ENCODE assay signal across 27 mouse cellular contexts in the genomic region with DNA sequence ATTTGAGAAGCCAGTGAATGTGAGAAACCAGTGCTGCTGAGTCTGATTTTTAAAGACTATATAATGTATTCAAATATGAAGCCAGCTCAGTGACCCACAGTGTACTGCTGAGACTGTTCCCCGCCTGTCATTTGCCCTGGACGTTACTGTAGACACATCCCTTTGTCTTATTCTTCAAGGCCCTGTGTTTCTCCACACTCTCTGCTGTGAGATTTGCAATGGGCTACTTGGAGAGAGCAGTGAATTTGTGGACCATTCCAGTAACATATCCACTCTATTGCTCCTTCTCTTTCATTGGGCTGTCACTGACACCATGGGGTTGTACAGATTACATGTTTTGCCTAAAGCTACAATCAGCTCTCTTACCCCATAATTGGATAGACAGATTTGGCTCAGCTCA. TPM values are rescaled to one million over a fixed set of nuclear protein-coding genes. Genes with fewer than 3 reads are reported as not detected.
DNase-seq lines count a peak whose midpoint lies in the region; ATAC-seq and TF ChIP-seq lines count a peak whose summit lies in the region.
"Had no signal": no experiment of that assay in that cellular context is flagged by ENCODE, and none has a peak within 500 bp of the region (broad histone marks: within the 10 kb centered on the region; RNA-seq: fewer than 3 reads in every experiment).

No protein-coding gene starts in this region.

- WGBS in forebrain, embryonic 15.5 days, result 56% methylated on average over 2 of the region's 2 CpGs
- 52% methylated on average over 2 of the region's 2 CpGs for WGBS in forebrain, postnatal 0 days
- WGBS in hindbrain, embryonic 16.5 days, result 40% methylated on average over 2 of the region's 2 CpGs
- 49% methylated on average over 2 of the region's 2 CpGs for WGBS in hindbrain, embryonic 13.5 days
- WGBS in midbrain, embryonic 14.5 days, result 50% methylated on average over 2 of the region's 2 CpGs
- 74% methylated on average over 2 of the region's 2 CpGs for WGBS in midbrain, embryonic 10.5 days
- 33% methylated on average over 2 of the region's 2 CpGs for WGBS in midbrain, embryonic 16.5 days

- 0 out of 2 replicates have a peak, but pooled peaks have one; percentile 29 for ATAC-seq in forebrain, embryonic 15.5 days (replicated peaks)
- ATAC-seq in forebrain, postnatal 0 days, result no peak
- ATAC-seq in hindbrain, embryonic 16.5 days, result peak; percentile 64
- ATAC-seq in hindbrain, embryonic 13.5 days (ENCODE audit: low FRiP score), result no peak
- no peak for ATAC-seq in midbrain, embryonic 14.5 days (ENCODE audit: low FRiP score, low TSS enrichment)
- peak; percentile 62; the same call in 1 of the 2 replicates for ATAC-seq in midbrain, embryonic 16.5 days
- ATAC-seq: activated CD4-positive, CD25-positive, alpha-beta regulatory T cell, adult 4 months; forebrain, embryonic 14.5 days; inflammation-experienced regulatory T-cells, adult 6 months; intestine, embryonic 16.5 days had no signal

- no peak for DNase-seq in forebrain, postnatal 0 days
- DNase-seq in midbrain, embryonic 14.5 days, result peak; percentile 26
- no peak for DNase-seq in midbrain, embryonic 10.5 days (ENCODE audit: low spot score)
- DNase-seq in adrenal gland, postnatal 25 days, result no peak
- DNase-seq: adrenal gland, adult 8-10 months; adrenal gland, postnatal 36 days; cerebellum, adult 11 months; cerebellum, adult 9-11 months; cerebellum, postnatal 25 days; gastrocnemius, adult 2 months; gastrocnemius, postnatal 14 days; heart, adult 18-20 months; heart, postnatal 14 days; heart, postnatal 4 days had no signal

- no peaks in the 10 kb centered on the region for H3K4me1 ChIP-seq in forebrain, embryonic 15.5 days
- no peaks in the 10 kb centered on the region for H3K4me1 ChIP-seq in forebrain, postnatal 0 days (ENCODE audit: insufficient read depth)
- no peaks in the 10 kb centered on the region for H3K4me1 ChIP-seq in hindbrain, embryonic 16.5 days (ENCODE audit: control insufficient read depth, insufficient read depth, low read depth, low read length)
- no peaks in the 10 kb centered on the region for H3K4me1 ChIP-seq in hindbrain, embryonic 13.5 days (replicated peaks)
- H3K4me1 ChIP-seq in midbrain, embryonic 14.5 days (ENCODE audit: control insufficient read depth, insufficient read depth, low read length), result no peaks in the 10 kb centered on the region
- no peaks in the 10 kb centered on the region for H3K4me1 ChIP-seq in midbrain, embryonic 10.5 days
- H3K4me1 ChIP-seq in midbrain, embryonic 16.5 days (ENCODE audit: control insufficient read depth, insufficient read depth, low read length), result no peaks in the 10 kb centered on the region
- H3K4me1 ChIP-seq: embryonic facial prominence, embryonic 12.5 days; embryonic facial prominence, embryonic 15.5 days; heart, embryonic 10.5 days; heart, embryonic 13.5 days; hindbrain, embryonic 15.5 days had no signal

- H3K4me3 ChIP-seq in forebrain, embryonic 15.5 days, result no peak overlapping the region
- H3K4me3 ChIP-seq in forebrain, postnatal 0 days (ENCODE audit: low read depth, low read length), result no peak overlapping the region
- no peak overlapping the region for H3K4me3 ChIP-seq in hindbrain, embryonic 16.5 days (ENCODE audit: low read length)
- no peak overlapping the region for H3K4me3 ChIP-seq in hindbrain, embryonic 13.5 days
- H3K4me3 ChIP-seq in midbrain, embryonic 14.5 days (replicated peaks; ENCODE audit: low read depth, low read length), result no peak overlapping the region
- H3K4me3 ChIP-seq in midbrain, embryonic 10.5 days, result no peak overlapping the region
- H3K4me3 ChIP-seq in midbrain, embryonic 16.5 days (ENCODE audit: low read depth, low read length), result no peak overlapping the region
- H3K4me3 ChIP-seq: embryonic facial prominence, embryonic 12.5 days; embryonic facial prominence, embryonic 15.5 days; gastrocnemius, adult 2 months; heart, embryonic 10.5 days; heart, embryonic 13.5 days; hindbrain, embryonic 15.5 days had no signal

- H3K9ac ChIP-seq in forebrain, embryonic 15.5 days (replicated peaks), result no peak overlapping the region
- H3K9ac ChIP-seq in forebrain, postnatal 0 days, result no peak overlapping the region
- no peak overlapping the region for H3K9ac ChIP-seq in hindbrain, embryonic 16.5 days (ENCODE audit: low read depth, low read length)
- no peak overlapping the region for H3K9ac ChIP-seq in hindbrain, embryonic 13.5 days
- no peak overlapping the region for H3K9ac ChIP-seq in midbrain, embryonic 14.5 days (replicated peaks; ENCODE audit: low read length)
- H3K9ac ChIP-seq in midbrain, embryonic 16.5 days (ENCODE audit: low read depth, low read length), result no peak overlapping the region
- H3K9ac ChIP-seq: embryonic facial prominence, embryonic 12.5 days; embryonic facial prominence, embryonic 15.5 days; heart, embryonic 13.5 days; hindbrain, embryonic 15.5 days had no signal

- no peaks in the 10 kb centered on the region for H3K36me3 ChIP-seq in forebrain, embryonic 15.5 days
- no peaks in the 10 kb centered on the region for H3K36me3 ChIP-seq in forebrain, postnatal 0 days (ENCODE audit: insufficient read depth)
- H3K36me3 ChIP-seq in hindbrain, embryonic 16.5 days (ENCODE audit: control insufficient read depth, insufficient read depth, low read length), result no peaks in the 10 kb centered on the region
- H3K36me3 ChIP-seq in hindbrain, embryonic 13.5 days, result no peaks in the 10 kb centered on the region
- H3K36me3 ChIP-seq in midbrain, embryonic 14.5 days (ENCODE audit: control insufficient read depth, insufficient read depth, low read length), result no peaks in the 10 kb centered on the region
- no peaks in the 10 kb centered on the region for H3K36me3 ChIP-seq in midbrain, embryonic 10.5 days
- H3K36me3 ChIP-seq in midbrain, embryonic 16.5 days (ENCODE audit: control insufficient read depth, insufficient read depth, low read length), result no peaks in the 10 kb centered on the region
- H3K36me3 ChIP-seq: embryonic facial prominence, embryonic 12.5 days; embryonic facial prominence, embryonic 15.5 days; heart, embryonic 10.5 days; heart, embryonic 13.5 days; hindbrain, embryonic 15.5 days had no signal

- TF ChIP-seq CTCF in forebrain, postnatal 0 days (IDR thresholded peaks at IDR 0.05; ENCODE audit: low read depth), result no peak

- H3K4me2 ChIP-seq in forebrain, embryonic 15.5 days (replicated peaks), result no peak overlapping the region
- H3K4me2 ChIP-seq in forebrain, postnatal 0 days (ENCODE audit: low read depth), result no peak overlapping the region
- no peak overlapping the region for H3K4me2 ChIP-seq in hindbrain, embryonic 16.5 days (ENCODE audit: low read length)
- no peak overlapping the region for H3K4me2 ChIP-seq in hindbrain, embryonic 13.5 days
- no peak overlapping the region for H3K4me2 ChIP-seq in midbrain, embryonic 14.5 days (ENCODE audit: low read length)
- H3K4me2 ChIP-seq in midbrain, embryonic 16.5 days (ENCODE audit: low read length), result no peak overlapping the region
- H3K4me2 ChIP-seq: embryonic facial prominence, embryonic 12.5 days; embryonic facial prominence, embryonic 15.5 days; heart, embryonic 13.5 days; hindbrain, embryonic 15.5 days had no signal

- no peak overlapping the region for H3K27ac ChIP-seq in forebrain, embryonic 15.5 days (replicated peaks)
- H3K27ac ChIP-seq in forebrain, postnatal 0 days (ENCODE audit: low read depth, low read length), result no peak overlapping the region
- H3K27ac ChIP-seq in hindbrain, embryonic 16.5 days (ENCODE audit: low read depth, low read length), result no peak overlapping the region
- no peak overlapping the region for H3K27ac ChIP-seq in hindbrain, embryonic 13.5 days
- H3K27ac ChIP-seq in midbrain, embryonic 14.5 days (replicated peaks; ENCODE audit: low read depth, low read length), result no peak overlapping the region
- no peak overlapping the region for H3K27ac ChIP-seq in midbrain, embryonic 10.5 days (replicated peaks)
- H3K27ac ChIP-seq in midbrain, embryonic 16.5 days (ENCODE audit: low read length), result no peak overlapping the region
- H3K27ac ChIP-seq: embryonic facial prominence, embryonic 12.5 days; embryonic facial prominence, embryonic 15.5 days; gastrocnemius, adult 2 months; heart, embryonic 10.5 days; heart, embryonic 13.5 days; hindbrain, embryonic 15.5 days had no signal

- H3K27me3 ChIP-seq in forebrain, embryonic 15.5 days, result no peaks in the 10 kb centered on the region
- H3K27me3 ChIP-seq in forebrain, postnatal 0 days (ENCODE audit: insufficient read depth, low read length), result no peaks in the 10 kb centered on the region
- no peaks in the 10 kb centered on the region for H3K27me3 ChIP-seq in hindbrain, embryonic 16.5 days (replicated peaks; ENCODE audit: control insufficient read depth, insufficient read depth, low read length)
- H3K27me3 ChIP-seq in hindbrain, embryonic 13.5 days, result no peaks in the 10 kb centered on the region
- H3K27me3 ChIP-seq in midbrain, embryonic 14.5 days (ENCODE audit: control insufficient read depth, insufficient read depth, low read length), result no peaks in the 10 kb centered on the region
- H3K27me3 ChIP-seq in midbrain, embryonic 10.5 days (ENCODE audit: low read depth, poor library complexity, severe bottlenecking), result no peaks in the 10 kb centered on the region
- no peaks in the 10 kb centered on the region for H3K27me3 ChIP-seq in midbrain, embryonic 16.5 days (ENCODE audit: control insufficient read depth, insufficient read depth, low read depth, low read length)
- H3K27me3 ChIP-seq: embryonic facial prominence, embryonic 12.5 days; embryonic facial prominence, embryonic 15.5 days; heart, embryonic 13.5 days; hindbrain, embryonic 15.5 days had no signal

- H3K9me3 ChIP-seq in forebrain, embryonic 15.5 days, result no peaks in the 10 kb centered on the region
- H3K9me3 ChIP-seq in forebrain, postnatal 0 days (ENCODE audit: low read length), result no peaks in the 10 kb centered on the region
- no peaks in the 10 kb centered on the region for H3K9me3 ChIP-seq in hindbrain, embryonic 16.5 days (ENCODE audit: control insufficient read depth, low read length)
- no peaks in the 10 kb centered on the region for H3K9me3 ChIP-seq in hindbrain, embryonic 13.5 days
- no peaks in the 10 kb centered on the region for H3K9me3 ChIP-seq in midbrain, embryonic 14.5 days (ENCODE audit: control insufficient read depth, low read length)
- no peaks in the 10 kb centered on the region for H3K9me3 ChIP-seq in midbrain, embryonic 10.5 days (replicated peaks)
- no peaks in the 10 kb centered on the region for H3K9me3 ChIP-seq in midbrain, embryonic 16.5 days (replicated peaks; ENCODE audit: control insufficient read depth, low read length, poor library complexity, severe bottlenecking)
- H3K9me3 ChIP-seq: embryonic facial prominence, embryonic 12.5 days; embryonic facial prominence, embryonic 15.5 days; heart, embryonic 10.5 days; heart, embryonic 13.5 days; hindbrain, embryonic 15.5 days had no signal

RNA-seq across cellular contexts. Expression of a gene that starts 36.1 kb away (rescaled TPM):
- polyA plus RNA-seq in forebrain, embryonic 15.5 days (2015; fragmentation: Nextera tagmentation; extraction: Ambion mirVana), result 1.6 and 2.4 TPM in 2 replicates
- total RNA-seq in forebrain, postnatal 0 days (2014; rRNA removed), result 6.2 and 10.8 TPM in 2 replicates
- 1.4 and 3.3 TPM in 2 replicates for polyA plus RNA-seq in forebrain, postnatal 0 days (2015; fragmentation: Nextera tagmentation; extraction: Ambion mirVana)
- 2.2 and 3.0 TPM in 2 replicates for polyA plus RNA-seq in hindbrain, embryonic 16.5 days (2015; fragmentation: Nextera tagmentation; extraction: Ambion mirVana)
- 0.69 and 0.92 TPM in 2 replicates for polyA plus RNA-seq in hindbrain, embryonic 13.5 days (2015; fragmentation: Nextera tagmentation; extraction: Ambion mirVana)
- polyA plus RNA-seq in midbrain, embryonic 14.5 days (2014; fragmentation: Nextera tagmentation; extraction: Ambion mirVana), result 0.96 and 1.8 TPM in 2 replicates
- polyA plus RNA-seq in midbrain, embryonic 10.5 days (2016; fragmentation: Nextera tagmentation; extraction: Ambion mirVana), result 1.1 and 1.3 TPM in 2 replicates
- polyA plus RNA-seq in midbrain, embryonic 16.5 days (2015; fragmentation: Nextera tagmentation; extraction: Ambion mirVana), result 1.9 and 2.9 TPM in 2 replicates
- 77.2 and 125 TPM in 2 replicates for total RNA-seq in adrenal gland, postnatal 25 days (2021)

Comparison
In these comparisons a context has a peak if more than half of its experiments do, and no peak if none do; other contexts are left out.
1. ATAC-seq: peak in forebrain, embryonic 15.5 days (single experiment), hindbrain, embryonic 16.5 days (single experiment) and midbrain, embryonic 16.5 days (single experiment); none in forebrain, postnatal 0 days (single experiment), hindbrain, embryonic 13.5 days (single experiment) and midbrain, embryonic 14.5 days (single experiment).